Mouse (Mus musculus) left cerebral cortex, adult 11 months (tissue): ENCODE measurements around the gene Hoxa7.

Experiments used
- DNase-seq: peaks from one replicate; pipeline ENCODE4 v3.0.0; 2022; ENCODE audit warnings: low spot score

The Hoxa7 gene

GRCm38 (mm10) chr6:52253511-52254500 is 32.2 kb upstream of the Hoxa7 start:
- no peak for DNase-seq

- no peak for DNase-seq
Observed at GRCm38 (mm10) chr6:52252775-52253376, 31.2 kb upstream of the Hoxa7 start.

- DNase-seq: no peak
Observed at GRCm38 (mm10) chr6:52252016-52252774, 30.5 kb upstream of the Hoxa7 start.

DNA sequence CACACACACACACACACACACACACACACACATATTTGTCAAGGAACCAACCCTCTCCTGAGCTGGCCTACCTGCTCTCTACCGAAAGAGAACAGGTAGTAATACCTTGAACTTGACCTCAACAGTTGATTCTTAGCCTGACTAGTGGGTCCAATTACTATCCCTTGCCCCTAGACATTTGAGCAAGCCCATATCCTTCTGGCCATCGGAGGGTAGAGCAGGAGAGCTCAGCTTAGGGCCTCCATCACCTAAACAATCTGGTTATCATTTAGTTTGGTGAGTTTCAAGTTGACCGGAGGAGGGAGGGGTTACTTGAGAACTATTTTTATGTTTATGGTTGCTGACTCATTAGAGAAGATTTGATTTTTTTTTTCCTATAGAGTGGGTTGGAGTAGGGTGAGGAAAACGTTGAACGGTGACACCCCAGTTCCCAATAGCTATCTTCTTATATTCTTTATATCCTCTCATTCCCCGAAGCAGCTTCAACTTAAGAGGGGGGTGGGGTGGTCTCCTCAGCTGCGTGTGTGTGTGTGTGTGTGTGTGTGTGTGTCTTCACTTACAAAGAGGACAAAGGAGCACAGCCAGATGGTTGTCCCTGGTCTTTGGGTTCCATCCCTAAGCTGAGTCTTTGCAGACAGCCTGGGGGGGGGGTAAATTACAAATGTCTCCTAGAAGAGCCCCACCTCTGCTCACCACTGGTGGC is 29.7 kb upstream of the Hoxa7 start:
- no peak for DNase-seq

DNA sequence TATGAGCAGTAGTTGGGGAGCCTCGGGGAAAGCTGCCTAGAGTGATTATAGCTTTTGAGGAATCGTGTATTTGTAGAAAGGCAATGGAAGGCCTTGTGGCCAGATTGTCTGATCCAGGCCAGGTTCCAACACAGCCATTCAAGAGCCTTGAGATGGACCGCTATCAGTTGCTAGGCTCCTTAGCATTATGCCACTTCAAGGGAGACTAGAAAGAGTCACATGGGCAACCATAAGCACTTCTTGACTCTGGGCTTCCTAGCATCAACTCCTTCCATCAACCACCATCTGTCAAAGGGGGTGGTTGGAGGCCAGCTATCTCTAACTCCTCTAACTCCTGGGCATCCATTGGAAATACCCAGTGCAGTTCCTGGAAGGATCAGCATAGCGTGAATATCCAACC is 28.2 kb upstream of the Hoxa7 start:
- no peak for DNase-seq

DNA sequence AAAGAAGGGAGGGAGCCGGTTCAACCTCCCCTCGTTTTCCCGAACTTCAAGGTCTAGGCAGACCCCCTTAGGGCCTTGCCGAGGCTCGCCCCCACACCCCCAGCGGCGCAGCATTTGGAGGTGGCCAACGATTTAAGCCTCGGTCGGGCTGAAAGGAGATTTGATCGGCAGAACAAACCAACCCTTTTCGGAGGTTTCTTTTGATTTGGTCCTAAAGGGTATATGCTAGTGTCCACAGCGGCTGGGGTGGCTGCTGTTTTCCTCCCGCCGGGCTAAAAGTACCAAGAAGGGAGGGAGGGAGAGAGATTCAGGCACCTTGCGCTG is 27.7 kb upstream of the Hoxa7 start:
- DNase-seq: no peak

DNA sequence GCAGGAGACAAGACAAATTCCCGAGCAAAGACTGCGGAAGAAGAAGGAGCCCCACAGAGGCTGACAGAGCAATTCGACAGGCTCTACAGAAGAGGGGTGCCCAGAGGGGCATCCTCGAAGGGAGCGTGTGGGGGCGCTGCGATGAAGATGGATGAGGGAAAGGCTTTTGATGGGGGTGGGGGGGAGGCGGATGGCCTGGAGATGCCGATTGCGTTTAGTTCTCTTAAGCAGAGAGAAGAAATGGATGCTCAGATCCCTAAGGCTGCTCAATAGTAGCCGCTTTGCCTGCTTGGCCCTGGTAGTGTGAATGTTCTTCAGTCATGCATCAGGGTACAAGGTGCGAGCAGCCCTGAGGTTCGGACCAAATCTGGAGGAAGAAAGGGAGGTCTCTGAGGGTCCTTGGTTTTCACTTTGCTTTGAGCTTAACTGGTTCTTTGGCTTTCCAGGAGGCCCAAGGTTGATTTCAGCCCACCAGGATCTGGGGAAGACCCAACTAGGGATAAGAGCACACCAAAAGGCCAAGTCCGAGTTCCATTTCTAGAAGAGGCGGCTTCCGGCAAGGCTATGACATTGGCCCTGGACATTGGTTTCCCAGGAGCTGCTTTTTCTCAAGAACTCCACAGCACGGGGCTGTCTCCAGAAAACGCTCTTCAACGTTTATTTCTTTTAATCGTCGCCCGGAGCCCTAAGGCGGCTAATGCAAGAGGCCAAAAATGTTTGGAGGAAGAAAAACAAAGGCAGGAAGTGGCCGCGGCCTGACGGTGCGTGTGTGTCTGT is 27.2 kb upstream of the Hoxa7 start:
- no peak for DNase-seq

DNA sequence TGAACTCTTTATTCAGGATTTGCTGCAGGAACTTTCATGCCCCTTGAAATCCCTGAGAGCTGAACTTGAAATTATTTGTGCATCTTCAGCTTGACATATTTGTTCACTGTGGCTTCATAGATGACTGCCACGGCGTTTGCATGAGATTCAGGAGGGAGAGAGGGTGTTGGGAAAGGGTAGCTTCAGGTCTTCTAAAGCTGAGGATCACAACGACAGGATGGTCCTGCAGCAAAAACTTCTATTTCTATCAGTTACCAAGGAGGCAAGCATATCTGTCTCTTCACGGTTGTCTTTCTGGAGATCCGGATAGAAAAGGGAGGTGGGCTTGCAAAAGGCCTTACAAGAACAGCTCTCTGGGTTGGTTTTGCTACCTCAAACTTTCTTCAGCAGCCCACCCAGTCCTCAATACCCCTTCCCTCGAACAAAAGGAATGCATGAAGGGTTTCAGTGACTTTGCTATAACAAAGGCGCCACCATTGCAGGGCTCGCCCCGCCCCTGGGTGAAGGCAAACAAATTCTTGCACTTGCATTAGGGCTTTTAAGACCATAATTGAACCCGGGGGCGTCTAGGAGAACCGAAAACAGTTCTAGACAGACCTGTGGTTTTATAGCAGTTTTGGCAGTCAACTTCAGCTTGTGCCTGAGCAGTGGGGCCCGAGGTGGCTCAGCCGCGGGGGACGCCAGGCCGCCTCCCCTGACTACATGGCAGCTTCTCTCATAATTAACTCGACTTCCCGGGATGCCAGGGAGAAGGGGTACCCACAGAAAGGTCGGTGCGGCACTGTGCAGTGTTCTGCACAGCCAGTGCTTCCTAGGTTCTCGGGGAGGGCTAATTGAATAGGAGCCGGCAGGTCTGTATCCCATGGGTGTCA is 26.3 kb upstream of the Hoxa7 start:
- no peak for DNase-seq

DNA sequence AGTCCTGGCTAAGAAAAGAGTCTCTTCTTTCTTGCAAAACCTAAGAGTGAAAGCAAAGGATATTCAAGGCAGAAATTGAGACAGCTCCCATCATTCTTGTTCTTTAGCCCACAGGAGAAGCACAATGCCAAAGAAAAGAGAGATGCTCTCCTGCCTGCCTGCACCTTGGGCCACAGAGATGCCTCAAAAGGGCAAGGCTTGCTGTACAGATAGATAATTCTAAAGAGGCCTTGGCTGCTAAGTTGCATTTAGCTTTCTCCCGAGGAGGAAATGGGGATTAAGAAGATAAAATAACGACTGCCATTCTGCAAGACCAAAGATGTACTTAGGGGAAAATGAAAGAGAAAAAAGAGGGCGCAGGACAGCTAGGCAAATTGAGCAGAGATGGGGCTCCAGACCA is 25.3 kb upstream of the Hoxa7 start:
- no peak for DNase-seq

DNA sequence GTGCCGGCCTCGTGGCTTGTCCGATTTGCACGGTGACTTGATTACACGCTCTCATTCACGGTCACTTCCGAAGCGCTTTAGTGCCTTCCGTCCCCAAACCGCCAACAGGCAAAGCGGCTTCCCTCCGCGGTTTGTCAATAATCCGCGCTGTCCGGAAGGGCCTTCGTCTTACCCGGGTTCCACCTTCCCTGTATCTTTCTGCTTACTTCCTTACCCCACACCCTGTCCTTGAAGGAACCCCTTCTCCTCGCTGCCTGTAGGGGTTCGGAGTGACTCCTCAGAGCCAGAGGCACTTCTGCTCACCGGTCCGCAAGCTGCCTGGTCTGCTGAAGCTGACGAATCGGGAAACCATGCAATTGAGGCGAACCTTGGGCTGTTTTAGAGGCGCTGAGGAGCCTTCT is 24.7 kb upstream of the Hoxa7 start:
- no peak for DNase-seq

DNA sequence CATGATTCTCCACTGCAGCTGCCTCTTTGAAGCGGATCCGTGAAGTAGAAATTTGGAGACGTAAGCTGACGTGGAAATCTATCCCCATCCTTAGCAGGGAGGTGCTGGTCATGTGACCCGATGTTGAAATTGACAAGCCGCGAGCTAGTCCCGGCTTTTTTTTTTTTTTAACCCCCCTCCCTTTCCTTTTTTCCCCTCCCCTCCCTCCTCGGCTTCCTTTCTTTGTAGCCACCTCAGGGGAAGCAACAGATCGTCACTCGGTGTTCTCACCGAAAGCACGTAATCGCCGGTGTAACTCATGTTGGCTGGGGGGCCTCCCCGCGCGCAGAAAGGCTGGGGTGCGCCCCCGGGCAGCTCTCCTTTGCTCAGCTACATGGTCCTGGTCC is 24.1 kb upstream of the Hoxa7 start, which contains the start of gene Hoxa11:
TSS of gene Hoxa11 (minus strand) at position 54 of the 386 bp plus-strand sequence.
- no peak for DNase-seq

DNA sequence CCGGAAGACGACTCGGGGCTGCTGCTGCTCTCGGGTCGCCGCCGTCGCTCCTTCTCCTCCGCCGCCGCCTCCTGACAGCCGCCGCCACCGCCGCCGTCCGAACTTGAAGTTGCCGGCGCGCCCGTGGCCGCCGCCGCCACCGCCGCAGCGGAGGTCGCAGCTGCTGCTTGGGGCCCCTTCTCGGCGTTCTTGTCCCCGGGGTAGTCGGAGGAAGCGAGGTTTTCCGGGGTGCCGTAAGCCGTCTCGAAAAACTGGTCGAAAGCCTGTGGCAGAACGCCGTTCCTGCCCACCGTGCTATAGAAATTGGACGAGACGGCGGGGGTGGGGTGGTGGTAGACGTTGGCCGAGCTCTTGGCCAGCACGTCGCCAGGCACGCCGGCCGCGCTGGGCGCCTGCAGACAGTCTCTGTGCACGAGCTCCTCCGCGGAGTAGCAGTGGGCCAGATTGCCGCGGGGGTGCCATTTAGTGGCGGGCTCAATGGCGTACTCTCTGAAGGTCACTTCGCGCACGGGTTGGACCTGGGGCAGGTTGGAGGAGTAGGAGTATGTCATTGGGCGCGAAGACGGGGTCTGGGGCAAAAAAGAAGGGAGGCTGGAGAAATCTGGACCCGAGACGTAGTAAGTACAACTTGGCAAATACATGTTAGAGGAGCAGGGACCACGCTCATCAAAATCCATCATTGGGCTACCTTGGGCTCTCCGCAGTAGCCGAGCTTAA is 23.5 kb upstream of the Hoxa7 start:
- no peak for DNase-seq

GRCm38 (mm10) chr6:52244471-52245039 is 22.9 kb upstream of the Hoxa7 start:
- no peak for DNase-seq

DNA sequence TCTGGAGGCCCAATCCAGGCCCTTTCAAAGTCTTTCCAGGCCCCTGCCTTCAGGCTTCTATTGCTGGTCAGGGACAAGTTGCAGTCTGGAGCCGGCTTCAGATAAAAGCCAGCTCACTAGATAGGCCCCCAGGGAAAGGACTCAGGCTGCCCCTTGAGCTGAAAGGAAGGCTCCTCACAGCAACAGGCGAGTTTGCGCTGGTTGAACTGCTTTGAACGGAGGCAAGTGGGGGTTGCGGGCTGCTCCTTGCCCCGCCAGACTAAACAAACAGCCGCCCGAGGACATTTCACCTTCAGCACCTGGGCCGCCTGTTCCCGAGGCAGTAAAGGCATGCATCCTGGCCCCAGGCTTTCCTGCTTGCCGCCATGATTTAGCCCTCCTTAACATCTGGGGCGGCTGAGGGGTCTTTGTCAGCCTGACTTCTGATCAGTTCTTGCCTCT is 22.0 kb upstream of the Hoxa7 start:
- DNase-seq: no peak

- DNase-seq: no peak
Observed at GRCm38 (mm10) chr6:52242801-52243332, 21.2 kb upstream of the Hoxa7 start.

- DNase-seq: no peak
Observed at GRCm38 (mm10) chr6:52241001-52241621, 19.5 kb upstream of the Hoxa7 start.

- no peak for DNase-seq
Observed at GRCm38 (mm10) chr6:52240389-52241000, 18.8 kb upstream of the Hoxa7 start, which contains the start of gene Hoxa10. Hoxa10 (minus strand) TSS chr6:52240854.
